Mouse (Mus musculus): Measurements from ENCODE around the gene Hcfc1r1. TPM values are rescaled to one million over a fixed set of nuclear protein-coding genes. Genes with fewer than 3 reads are reported as not detected.

Gene Hcfc1r1
- polyA plus RNA-seq (2015; fragmentation: Illumina TruSeq; extraction: RNeasy Lipid Tissue Mini Kit (QIAGEN cat#74804); ENCODE audit: insufficient read depth, low replicate concordance): 29.3 TPM

GRCm38 (mm10) chr17:23673424-23674073 is at the start of gene Hcfc1r1, which contains the start of gene Thoc6:
Gene Hcfc1r1 (plus strand): TSS chr17:23673596.
Gene Thoc6 (minus strand): TSS chr17:23673882.

GRCm38 (mm10) chr17:23644613-23645495 is 28.5 kb upstream of the Hcfc1r1 start, which contains the start of gene Mmp25:
Gene Mmp25 (minus strand): TSS chr17:23645277.

GRCm38 (mm10) chr17:23660117-23660875 is 13.1 kb upstream of the Hcfc1r1 start, which contains the start of gene Bicdl2:
Gene Bicdl2 (plus strand): TSS chr17:23660506.

GRCm38 (mm10) chr17:23677236-23677679 is 3.9 kb downstream of the Hcfc1r1 start, which contains the start of gene Tnfrsf12a:
Gene Tnfrsf12a (minus strand): TSS chr17:23677468.

GRCm38 (mm10) chr17:23679127-23679835 is 5.9 kb downstream of the Hcfc1r1 start, which contains the start of gene Cldn6:
Gene Cldn6 (plus strand): TSS chr17:23679249.

GRCm38 (mm10) chr17:23683856-23684672 is 10.7 kb downstream of the Hcfc1r1 start, which contains the start of gene Cldn9:
Gene Cldn9 (minus strand): TSS chr17:23684026.

GRCm38 (mm10) chr17:23722376-23723125 is 49.2 kb downstream of the Hcfc1r1 start, which contains the start of gene 1520401A03Rik:
Gene 1520401A03Rik (minus strand): TSS chr17:23722783.

Other genes starting within 250 kb of the Hcfc1r1 start
- not detected for gene Vmn2r117, start 193.9 kb upstream of the Hcfc1r1 start, polyA plus RNA-seq (2015; fragmentation: Illumina TruSeq; extraction: RNeasy Lipid Tissue Mini Kit (QIAGEN cat#74804); ENCODE audit: insufficient read depth, low replicate concordance)
- 4.4 TPM for gene Zfp213, start 109.4 kb upstream of the Hcfc1r1 start, polyA plus RNA-seq (2015; fragmentation: Illumina TruSeq; extraction: RNeasy Lipid Tissue Mini Kit (QIAGEN cat#74804); ENCODE audit: insufficient read depth, low replicate concordance)
- 0.72 TPM for gene Zfp13, start 74.1 kb upstream of the Hcfc1r1 start, polyA plus RNA-seq (2015; fragmentation: Illumina TruSeq; extraction: RNeasy Lipid Tissue Mini Kit (QIAGEN cat#74804); ENCODE audit: insufficient read depth, low replicate concordance)
- not detected for gene Zscan10, start 72.7 kb upstream of the Hcfc1r1 start, polyA plus RNA-seq (2015; fragmentation: Illumina TruSeq; extraction: RNeasy Lipid Tissue Mini Kit (QIAGEN cat#74804); ENCODE audit: insufficient read depth, low replicate concordance)
- 1.0 TPM for gene Mmp25, start 28.3 kb upstream of the Hcfc1r1 start, polyA plus RNA-seq (2015; fragmentation: Illumina TruSeq; extraction: RNeasy Lipid Tissue Mini Kit (QIAGEN cat#74804); ENCODE audit: insufficient read depth, low replicate concordance)
- gene Bicdl2, start 13.1 kb upstream of the Hcfc1r1 start, polyA plus RNA-seq (2015; fragmentation: Illumina TruSeq; extraction: RNeasy Lipid Tissue Mini Kit (QIAGEN cat#74804); ENCODE audit: insufficient read depth, low replicate concordance): not detected
- 9.4 TPM for gene Thoc6, start 286 bp downstream of the Hcfc1r1 start, polyA plus RNA-seq (2015; fragmentation: Illumina TruSeq; extraction: RNeasy Lipid Tissue Mini Kit (QIAGEN cat#74804); ENCODE audit: insufficient read depth, low replicate concordance)
- 4.0 TPM for gene Tnfrsf12a, start 3.9 kb downstream of the Hcfc1r1 start, polyA plus RNA-seq (2015; fragmentation: Illumina TruSeq; extraction: RNeasy Lipid Tissue Mini Kit (QIAGEN cat#74804); ENCODE audit: insufficient read depth, low replicate concordance)
- gene Cldn6, start 5.7 kb downstream of the Hcfc1r1 start, polyA plus RNA-seq (2015; fragmentation: Illumina TruSeq; extraction: RNeasy Lipid Tissue Mini Kit (QIAGEN cat#74804); ENCODE audit: insufficient read depth, low replicate concordance): not detected
- gene Cldn9, start 10.4 kb downstream of the Hcfc1r1 start, polyA plus RNA-seq (2015; fragmentation: Illumina TruSeq; extraction: RNeasy Lipid Tissue Mini Kit (QIAGEN cat#74804); ENCODE audit: insufficient read depth, low replicate concordance): not detected
- not detected for gene 1520401A03Rik, start 49.2 kb downstream of the Hcfc1r1 start, polyA plus RNA-seq (2015; fragmentation: Illumina TruSeq; extraction: RNeasy Lipid Tissue Mini Kit (QIAGEN cat#74804); ENCODE audit: insufficient read depth, low replicate concordance)
- 7.6 TPM for gene Pkmyt1, start 52.7 kb downstream of the Hcfc1r1 start, polyA plus RNA-seq (2015; fragmentation: Illumina TruSeq; extraction: RNeasy Lipid Tissue Mini Kit (QIAGEN cat#74804); ENCODE audit: insufficient read depth, low replicate concordance)
- 3.6 TPM for gene Paqr4, start 67.3 kb downstream of the Hcfc1r1 start, polyA plus RNA-seq (2015; fragmentation: Illumina TruSeq; extraction: RNeasy Lipid Tissue Mini Kit (QIAGEN cat#74804); ENCODE audit: insufficient read depth, low replicate concordance)
- gene Kremen2, start 72.2 kb downstream of the Hcfc1r1 start, polyA plus RNA-seq (2015; fragmentation: Illumina TruSeq; extraction: RNeasy Lipid Tissue Mini Kit (QIAGEN cat#74804); ENCODE audit: insufficient read depth, low replicate concordance): 0.28 TPM
- gene Flywch1, start 98.0 kb downstream of the Hcfc1r1 start, polyA plus RNA-seq (2015; fragmentation: Illumina TruSeq; extraction: RNeasy Lipid Tissue Mini Kit (QIAGEN cat#74804); ENCODE audit: insufficient read depth, low replicate concordance): 9.9 TPM
- gene Flywch2, start 112.5 kb downstream of the Hcfc1r1 start, polyA plus RNA-seq (2015; fragmentation: Illumina TruSeq; extraction: RNeasy Lipid Tissue Mini Kit (QIAGEN cat#74804); ENCODE audit: insufficient read depth, low replicate concordance): 0.57 TPM
- gene Srrm2, start 116.9 kb downstream of the Hcfc1r1 start, polyA plus RNA-seq (2015; fragmentation: Illumina TruSeq; extraction: RNeasy Lipid Tissue Mini Kit (QIAGEN cat#74804); ENCODE audit: insufficient read depth, low replicate concordance): 445 TPM
- gene Elob, start 155.5 kb downstream of the Hcfc1r1 start, polyA plus RNA-seq (2015; fragmentation: Illumina TruSeq; extraction: RNeasy Lipid Tissue Mini Kit (QIAGEN cat#74804); ENCODE audit: insufficient read depth, low replicate concordance): 39.3 TPM
- gene Prss33, start 162.5 kb downstream of the Hcfc1r1 start, polyA plus RNA-seq (2015; fragmentation: Illumina TruSeq; extraction: RNeasy Lipid Tissue Mini Kit (QIAGEN cat#74804); ENCODE audit: insufficient read depth, low replicate concordance): not detected
- not detected for gene Prss32, start 170.3 kb downstream of the Hcfc1r1 start, polyA plus RNA-seq (2015; fragmentation: Illumina TruSeq; extraction: RNeasy Lipid Tissue Mini Kit (QIAGEN cat#74804); ENCODE audit: insufficient read depth, low replicate concordance)
- gene Prss41, start 170.6 kb downstream of the Hcfc1r1 start, polyA plus RNA-seq (2015; fragmentation: Illumina TruSeq; extraction: RNeasy Lipid Tissue Mini Kit (QIAGEN cat#74804); ENCODE audit: insufficient read depth, low replicate concordance): 0.12 TPM
- not detected for gene Prss21, start 194.5 kb downstream of the Hcfc1r1 start, polyA plus RNA-seq (2015; fragmentation: Illumina TruSeq; extraction: RNeasy Lipid Tissue Mini Kit (QIAGEN cat#74804); ENCODE audit: insufficient read depth, low replicate concordance)
- not detected for gene Dcpp1, start 207.3 kb downstream of the Hcfc1r1 start, polyA plus RNA-seq (2015; fragmentation: Illumina TruSeq; extraction: RNeasy Lipid Tissue Mini Kit (QIAGEN cat#74804); ENCODE audit: insufficient read depth, low replicate concordance)
- not detected for gene Dcpp2, start 207.3 kb downstream of the Hcfc1r1 start, polyA plus RNA-seq (2015; fragmentation: Illumina TruSeq; extraction: RNeasy Lipid Tissue Mini Kit (QIAGEN cat#74804); ENCODE audit: insufficient read depth, low replicate concordance)
- not detected for gene Dcpp3, start 243.9 kb downstream of the Hcfc1r1 start, polyA plus RNA-seq (2015; fragmentation: Illumina TruSeq; extraction: RNeasy Lipid Tissue Mini Kit (QIAGEN cat#74804); ENCODE audit: insufficient read depth, low replicate concordance)